Mouse (Mus musculus): ENCODE results near the gene Slc3a2.

GRCm38 (mm10) chr19:8711506-8711905, 11.7 kb downstream of the Slc3a2 start:
- TF ChIP-seq CTCF (IDR thresholded peaks at IDR 0.05) (no peak), EP300 (IDR thresholded peaks at IDR 0.05) (no peak)
